Mouse (Mus musculus) liver, embryonic 13.5 days (tissue): Measurements from ENCODE around the gene Tbc1d17. TPM values are rescaled to one million over a fixed set of nuclear protein-coding genes. Genes with fewer than 3 reads are reported as not detected.

Experiments
- ATAC-seq: fragments of 200-750 bp; cut with Nextera tagmentation; 2 replicates; pipeline ENCODE4 v1.8.0; 2017; ENCODE audit warnings: low read depth, mild to moderate bottlenecking, moderate number of reproducible peaks, moderate library complexity
- DNase-seq: peaks from one replicate; pipeline ENCODE4 v3.0.0; 2022
- H3K27ac ChIP-seq: fragments of 300-500 bp; sonication (generic); 2 replicates; pipeline ENCODE4 v1.5.1; 2015; ENCODE audit warnings: moderate library complexity, mild to moderate bottlenecking, inconsistent platforms
- H3K27me3 ChIP-seq: fragments of 300-500 bp; sonication (generic); 2 replicates; pipeline ENCODE4 v1.6.1; 2015; ENCODE audit warnings: mild to moderate bottlenecking, inconsistent platforms
- H3K36me3 ChIP-seq: fragments of 300-500 bp; sonication (generic); 2 replicates; pipeline ENCODE4 v1.6.1; 2015; ENCODE audit warnings: mild to moderate bottlenecking, inconsistent platforms
- H3K4me1 ChIP-seq: fragments of 300-500 bp; sonication (generic); replicated peaks from 2 replicates; pipeline ENCODE4 v1.6.1; 2015; ENCODE audit warnings: inconsistent platforms
- H3K4me2 ChIP-seq: fragments of 300-500 bp; sonication (generic); 2 replicates; pipeline ENCODE4 v1.6.1; 2015; ENCODE audit warnings: inconsistent platforms, mild to moderate bottlenecking, moderate library complexity
- H3K4me3 ChIP-seq: fragments of 300-500 bp; sonication (generic); replicated peaks from 2 replicates; pipeline ENCODE4 v1.5.1; 2015; ENCODE audit warnings: mild to moderate bottlenecking, inconsistent platforms
- H3K9ac ChIP-seq: fragments of 300-500 bp; sonication (generic); 2 replicates; pipeline ENCODE4 v1.6.1; 2015; ENCODE audit warnings: mild to moderate bottlenecking, inconsistent platforms
- H3K9me3 ChIP-seq: fragments of 300-500 bp; sonication (generic); replicated peaks from 2 replicates; pipeline ENCODE4 v1.6.1; 2016; ENCODE audit warnings: inconsistent platforms
- WGBS: fragments of 180-500 bp; shearing (Covaris S2); methylation state at CpG from one replicate; pipeline ENCODE4 v1.1.7; 2015; ENCODE audit not compliant: insufficient replicate concordance; 5-methylcytosine and 5-hydroxymethylcytosine counted together
- polyA plus RNA-seq: library from polyadenylated mRNA; unstranded; fragments of >200 nt; fragmentation: Nextera tagmentation; extraction: Ambion mirVana; gene quantifications from 2 replicates; pipeline ENCODE4 v1.2.1, GENCODE M21; 2015

Gene Tbc1d17
- polyA plus RNA-seq, 1 experiment from 2014 or later, result 29.0 TPM

DNA sequence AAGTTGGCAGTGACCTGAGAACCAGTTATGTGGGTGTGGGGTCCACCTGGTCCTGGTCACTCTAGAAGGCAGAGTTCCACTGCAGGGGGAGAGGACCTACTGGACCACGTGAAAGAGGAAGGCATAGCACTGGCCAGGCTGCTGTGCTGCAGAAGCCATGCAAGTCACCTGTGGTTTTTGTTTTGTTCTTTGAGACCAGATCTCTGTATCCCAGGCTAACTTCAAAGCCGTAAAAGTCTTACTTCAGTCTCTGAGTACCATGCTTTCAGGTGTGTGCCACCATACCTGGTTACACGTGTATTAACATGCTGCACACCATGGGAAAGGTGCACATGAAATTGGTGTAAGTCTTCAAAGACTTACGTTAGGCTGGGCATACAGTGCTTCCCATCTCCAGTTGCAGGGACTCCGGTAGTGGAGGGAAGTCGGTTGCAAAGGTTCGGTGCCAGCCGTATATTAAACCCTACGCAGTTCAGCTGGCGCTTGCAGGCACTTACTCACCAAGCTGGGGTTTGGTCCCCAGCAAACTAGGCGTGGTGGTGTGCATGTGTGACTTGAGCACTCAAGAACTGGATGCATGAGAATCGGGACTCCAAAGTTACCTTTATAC, 2.9 kb upstream of the Tbc1d17 start:
- peaks cover 27% of the 10 kb centered on the region for H3K36me3 ChIP-seq
- no peaks in the 10 kb centered on the region for H3K27me3 ChIP-seq
- peaks cover 73% of the 10 kb centered on the region for H3K4me1 ChIP-seq
- H3K4me2 ChIP-seq, result peak overlapping the region; percentile 97
- H3K9me3 ChIP-seq, result no peaks in the 10 kb centered on the region
- DNase-seq (no peak), ATAC-seq (no peak)
- WGBS, result 84% methylated on average over 12 of the region's 12 CpGs
- peak overlapping the region; percentile 90 for H3K9ac ChIP-seq
- peak overlapping the region; percentile 89; the same call in 1 of the 2 replicates for H3K4me3 ChIP-seq
- H3K27ac ChIP-seq, result peak overlapping the region; percentile 99; the same call in 1 of the 2 replicates

DNA sequence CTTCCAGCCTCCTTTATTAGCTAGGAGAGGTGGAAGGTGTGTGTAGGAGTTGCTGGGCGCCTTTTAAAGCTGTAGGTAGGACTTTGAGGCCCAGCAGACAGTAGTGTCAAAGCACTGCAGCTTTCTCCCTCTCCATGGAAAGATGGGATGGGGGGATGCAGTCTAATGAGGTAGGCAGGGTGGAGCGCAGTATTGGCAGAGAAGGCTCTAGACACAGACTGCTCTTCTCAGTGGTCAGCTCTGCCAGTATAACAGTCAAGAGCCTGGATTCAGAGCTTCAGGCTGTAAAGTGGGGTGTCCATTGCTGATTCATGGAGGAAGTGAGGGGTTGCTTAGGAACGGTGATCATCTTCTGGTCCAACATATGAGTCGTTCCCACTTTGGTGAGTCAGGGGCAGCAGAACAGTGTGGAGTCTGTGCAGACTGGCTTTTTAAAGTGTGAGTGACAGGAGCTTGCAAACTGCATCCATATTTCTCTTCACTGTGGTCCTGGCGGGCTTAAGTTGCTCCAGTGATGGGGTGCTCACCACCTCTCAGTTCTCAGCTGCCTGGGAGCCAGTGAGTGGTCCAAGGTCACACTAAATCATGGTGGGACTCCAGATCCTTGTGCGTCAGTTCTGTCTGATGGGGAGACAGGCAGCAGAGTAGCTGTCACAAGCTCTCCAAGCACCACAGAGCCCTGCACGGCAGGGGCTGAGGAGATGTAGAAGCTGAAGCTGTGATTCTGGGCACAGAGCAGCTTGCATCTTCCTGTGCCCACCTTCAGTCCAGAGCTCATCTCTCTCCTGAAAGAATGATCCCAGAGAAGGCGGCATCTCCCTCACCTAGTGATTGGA, 2.1 kb upstream of the Tbc1d17 start:
- no peaks in the 10 kb centered on the region for H3K9me3 ChIP-seq
- ATAC-seq (no peak), DNase-seq (no peak)
- H3K4me2 ChIP-seq, result peak overlapping the region; percentile 97
- H3K27ac ChIP-seq, result peak overlapping the region; percentile 92
- WGBS, result 65% methylated on average over 8 of the region's 8 CpGs
- H3K36me3 ChIP-seq, result peaks cover 35% of the 10 kb centered on the region
- no peaks in the 10 kb centered on the region for H3K27me3 ChIP-seq
- H3K4me3 ChIP-seq, result peak overlapping the region; percentile 89
- peaks cover 66% of the 10 kb centered on the region for H3K4me1 ChIP-seq
- H3K9ac ChIP-seq, result peak overlapping the region; percentile 90

- under 1% methylated on average over 33 of the region's 33 CpGs for WGBS
- DNase-seq (peak; percentile 72), ATAC-seq (peak; percentile 47)
- Histone ChIP-seq H3K27me3 (no peaks in the 10 kb centered on the region), H3K36me3 (peaks cover 43% of the 10 kb centered on the region), H3K9me3 (no peaks in the 10 kb centered on the region), H3K27ac (peak overlapping the region; percentile 92), H3K4me2 (peak overlapping the region; percentile 97), H3K4me3 (peak overlapping the region; percentile 89), H3K4me1 (peaks cover 57% of the 10 kb centered on the region), H3K9ac (peak overlapping the region; percentile 90)
These were observed 1.3 kb upstream of the Tbc1d17 start for GRCm38 (mm10) chr7:44850146-44850545.

- peak; percentile 87 for DNase-seq
- H3K27me3 ChIP-seq, result no peaks in the 10 kb centered on the region
- WGBS, result under 1% methylated on average over 41 of the region's 41 CpGs
- peak overlapping the region; percentile 97 for H3K4me2 ChIP-seq
- H3K9ac ChIP-seq, result peak overlapping the region; percentile 90
- H3K4me1 ChIP-seq, result peaks cover 51% of the 10 kb centered on the region
- peaks cover 49% of the 10 kb centered on the region for H3K36me3 ChIP-seq
- no peaks in the 10 kb centered on the region for H3K9me3 ChIP-seq
- peak overlapping the region; percentile 92 for H3K27ac ChIP-seq
- ATAC-seq, result peak; percentile 53
- H3K4me3 ChIP-seq, result peak overlapping the region; percentile 89
These were observed 685 bp upstream of the Tbc1d17 start for GRCm38 (mm10) chr7:44849416-44850111.

- DNase-seq, result no peak
- H3K9me3 ChIP-seq, result no peaks in the 10 kb centered on the region
- peak overlapping the region; percentile 89 for H3K4me3 ChIP-seq
- peak overlapping the region; percentile 97 for H3K4me2 ChIP-seq
- H3K9ac ChIP-seq, result peak overlapping the region; percentile 90
- peak overlapping the region; percentile 92 for H3K27ac ChIP-seq
- peaks cover 46% of the 10 kb centered on the region for H3K4me1 ChIP-seq
- H3K27me3 ChIP-seq, result no peaks in the 10 kb centered on the region
- WGBS, result 68% methylated on average over 5 of the region's 5 CpGs
- H3K36me3 ChIP-seq, result peaks cover 59% of the 10 kb centered on the region
- ATAC-seq, result no peak
These were observed 1.1 kb downstream of the Tbc1d17 start for GRCm38 (mm10) chr7:44847772-44848171.

DNA sequence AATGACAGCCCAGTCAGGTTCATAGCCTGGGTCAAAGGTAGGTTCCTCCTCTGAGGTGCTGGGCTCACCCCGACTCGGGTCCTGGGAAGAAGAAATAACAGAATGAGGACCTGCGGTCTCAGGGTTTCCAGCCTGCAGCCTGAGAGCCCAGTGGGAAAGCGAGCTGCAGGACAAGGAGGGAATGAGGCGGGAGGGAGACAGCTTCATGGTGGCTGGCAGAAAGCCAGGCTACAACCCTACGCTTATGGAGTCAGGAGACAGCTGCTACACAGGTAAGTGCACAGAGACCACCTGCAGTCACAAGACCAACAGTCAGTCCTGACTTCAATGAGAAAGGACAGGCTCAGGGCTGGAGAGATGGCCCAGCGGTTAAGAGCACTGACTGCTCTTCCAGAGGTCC, 2.1 kb downstream of the Tbc1d17 start:
- 85% methylated on average over 7 of the region's 7 CpGs for WGBS
- Histone ChIP-seq H3K36me3 (peaks cover 59% of the 10 kb centered on the region), H3K4me3 (no peak overlapping the region), H3K9me3 (no peaks in the 10 kb centered on the region), H3K4me2 (no peak overlapping the region), H3K9ac (no peak overlapping the region), H3K27ac (no peak overlapping the region), H3K4me1 (peaks cover 39% of the 10 kb centered on the region), H3K27me3 (no peaks in the 10 kb centered on the region)
- ATAC-seq, result no peak
- DNase-seq, result no peak

- no peak overlapping the region for H3K4me3 ChIP-seq
- no peak overlapping the region for H3K4me2 ChIP-seq
- H3K9me3 ChIP-seq, result no peaks in the 10 kb centered on the region
- no peak for ATAC-seq
- WGBS, result 81% methylated on average over 10 of the region's 10 CpGs
- no peak for DNase-seq
- peaks cover 29% of the 10 kb centered on the region for H3K4me1 ChIP-seq
- no peak overlapping the region for H3K9ac ChIP-seq
- peaks cover 65% of the 10 kb centered on the region for H3K36me3 ChIP-seq
- H3K27ac ChIP-seq, result no peak overlapping the region
- peaks cover 9% of the 10 kb centered on the region for H3K27me3 ChIP-seq
These were observed 3.9 kb downstream of the Tbc1d17 start for GRCm38 (mm10) chr7:44845006-44845405.

DNA sequence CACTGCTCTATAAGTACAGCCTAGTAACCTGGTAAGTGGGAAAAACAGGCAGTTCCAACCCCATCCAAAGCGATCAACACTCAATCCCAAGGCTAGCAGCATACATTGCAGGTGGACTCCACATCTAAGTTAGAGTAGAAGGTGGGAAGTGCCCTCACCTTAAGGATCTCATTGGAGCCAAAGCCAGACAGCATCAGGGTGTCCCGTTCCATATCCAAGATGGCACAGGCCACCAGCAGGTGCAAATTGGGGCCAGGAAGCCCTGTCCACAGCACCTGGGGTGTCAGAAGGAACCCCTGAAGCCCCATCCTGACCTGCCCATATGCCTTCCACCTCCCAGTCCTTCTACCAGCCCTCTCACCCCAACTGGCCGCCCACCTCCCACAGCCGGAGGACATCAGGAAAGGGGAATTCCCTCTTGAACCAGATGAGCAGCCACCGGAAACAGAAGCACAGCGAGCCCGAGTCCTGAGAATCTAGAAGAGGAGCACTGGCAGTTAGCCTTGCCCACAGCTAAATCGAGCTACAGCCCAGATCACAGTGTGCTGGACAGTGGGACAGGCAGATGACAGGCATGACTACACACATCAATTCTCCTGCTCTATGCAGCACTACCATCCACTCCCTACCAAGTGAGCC, 6.9 kb downstream of the Tbc1d17 start:
- Histone ChIP-seq H3K9ac (no peak overlapping the region), H3K4me2 (no peak overlapping the region), H3K27me3 (peaks cover 27% of the 10 kb centered on the region), H3K9me3 (no peaks in the 10 kb centered on the region), H3K4me1 (peaks cover 30% of the 10 kb centered on the region), H3K36me3 (peaks cover 65% of the 10 kb centered on the region), H3K27ac (no peak overlapping the region), H3K4me3 (no peak overlapping the region)
- ATAC-seq (no peak), DNase-seq (no peak)
- WGBS, result 83% methylated on average over 8 of the region's 8 CpGs

DNA sequence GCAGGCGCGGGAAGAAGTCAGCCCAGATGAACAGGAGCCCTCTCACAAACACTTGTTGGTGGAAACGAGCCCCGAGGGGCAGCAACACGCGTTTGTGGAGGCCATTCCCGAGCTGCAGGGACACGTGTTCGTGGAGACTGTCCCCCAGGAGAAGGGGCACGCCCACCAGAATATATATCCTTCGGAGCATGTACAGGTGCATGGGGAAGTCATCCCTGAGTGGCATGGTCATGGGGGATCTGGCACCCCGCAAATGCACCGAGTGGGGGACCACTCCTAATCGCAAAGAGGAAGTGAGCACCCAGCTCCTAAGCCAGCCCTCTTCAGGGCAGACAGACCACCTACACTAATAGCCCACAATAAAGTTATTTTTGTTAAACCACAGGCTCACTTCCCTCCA, 8.5 kb downstream of the Tbc1d17 start:
- H3K4me1 ChIP-seq, result peaks cover 34% of the 10 kb centered on the region
- H3K9me3 ChIP-seq, result no peaks in the 10 kb centered on the region
- DNase-seq (no peak), ATAC-seq (no peak)
- H3K27ac ChIP-seq, result no peak overlapping the region
- peaks cover 49% of the 10 kb centered on the region for H3K36me3 ChIP-seq
- H3K9ac ChIP-seq, result no peak overlapping the region
- H3K4me2 ChIP-seq, result peak overlapping the region; percentile 64; the same call in 1 of the 2 replicates
- H3K4me3 ChIP-seq, result peak overlapping the region; percentile 40; the same call in 1 of the 2 replicates
- 44% methylated on average over 14 of the region's 14 CpGs for WGBS
- peaks cover 27% of the 10 kb centered on the region for H3K27me3 ChIP-seq

DNA sequence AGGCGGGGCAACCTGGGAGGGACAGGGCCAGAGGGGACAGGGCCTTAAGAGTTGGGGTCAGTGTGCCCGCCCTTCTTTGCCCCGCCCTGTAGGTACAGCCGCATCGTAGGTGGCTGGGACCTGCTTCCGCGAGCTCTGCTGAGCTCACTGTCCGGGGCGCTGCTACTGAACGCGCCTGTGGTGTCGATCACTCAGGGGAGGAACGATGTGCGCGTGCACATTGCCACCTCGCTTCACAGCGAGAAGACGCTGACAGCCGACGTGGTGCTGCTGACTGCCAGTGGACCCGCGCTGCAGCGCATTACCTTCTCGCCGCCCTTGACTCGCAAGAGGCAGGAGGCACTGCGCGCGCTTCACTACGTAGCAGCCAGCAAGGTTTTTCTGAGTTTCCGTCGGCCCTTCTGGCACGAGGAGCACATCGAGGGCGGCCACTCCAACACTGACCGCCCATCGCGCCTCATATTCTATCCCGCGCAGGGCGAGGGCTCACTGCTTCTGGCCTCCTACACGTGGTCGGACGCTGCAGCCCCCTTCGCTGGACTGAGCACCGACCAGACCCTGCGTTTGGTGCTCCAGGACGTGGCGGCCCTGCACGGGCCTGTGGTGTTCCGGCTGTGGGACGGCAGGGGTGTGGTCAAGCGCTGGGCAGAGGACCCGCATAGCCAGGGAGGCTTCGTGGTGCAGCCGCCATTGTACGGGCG, 9.2 kb downstream of the Tbc1d17 start:
- H3K9me3 ChIP-seq, result no peaks in the 10 kb centered on the region
- no peak overlapping the region for H3K27ac ChIP-seq
- H3K4me2 ChIP-seq, result peak overlapping the region; percentile 64
- H3K36me3 ChIP-seq, result peaks cover 42% of the 10 kb centered on the region
- peak overlapping the region; percentile 41 for H3K9ac ChIP-seq
- peaks cover 27% of the 10 kb centered on the region for H3K27me3 ChIP-seq
- H3K4me1 ChIP-seq, result peaks cover 34% of the 10 kb centered on the region
- WGBS, result 4% methylated on average over 58 of the region's 58 CpGs
- peak overlapping the region; percentile 40 for H3K4me3 ChIP-seq
- DNase-seq (no peak), ATAC-seq (peak; percentile 27; the same call in 1 of the 2 replicates)
